Mouse (Mus musculus) heart, postnatal 0 days (tissue): Measurements from ENCODE around the gene Rps2.

Experiments used
- CTCF ChIP-seq: IDR thresholded peaks from 2 replicates; pipeline ENCODE4 v1.5.1; 2016; ENCODE audit warnings: antibody characterized with exemption, control low read depth, low read depth
- EP300 ChIP-seq: IDR thresholded peaks from 2 replicates; pipeline ENCODE4 v1.6.1; 2016; ENCODE audit warnings: antibody characterized with exemption, low read depth

GRCm38 (mm10) chr17:24676187-24676586 lies 41.7 kb upstream of the Rps2 start:
- peak; percentile 75 for TF ChIP-seq CTCF
- no peak for TF ChIP-seq EP300
